Mouse (Mus musculus): ENCODE measurements around the gene Hoxa9. TPM values are rescaled to one million over a fixed set of nuclear protein-coding genes. Genes with fewer than 3 reads are reported as not detected.

The Hoxa9 gene
- total RNA-seq (2023), result 1 to 10 TPM in 1 of 2 experiments, under 1 TPM in 1; 0.31 to 1.1 TPM

DNA sequence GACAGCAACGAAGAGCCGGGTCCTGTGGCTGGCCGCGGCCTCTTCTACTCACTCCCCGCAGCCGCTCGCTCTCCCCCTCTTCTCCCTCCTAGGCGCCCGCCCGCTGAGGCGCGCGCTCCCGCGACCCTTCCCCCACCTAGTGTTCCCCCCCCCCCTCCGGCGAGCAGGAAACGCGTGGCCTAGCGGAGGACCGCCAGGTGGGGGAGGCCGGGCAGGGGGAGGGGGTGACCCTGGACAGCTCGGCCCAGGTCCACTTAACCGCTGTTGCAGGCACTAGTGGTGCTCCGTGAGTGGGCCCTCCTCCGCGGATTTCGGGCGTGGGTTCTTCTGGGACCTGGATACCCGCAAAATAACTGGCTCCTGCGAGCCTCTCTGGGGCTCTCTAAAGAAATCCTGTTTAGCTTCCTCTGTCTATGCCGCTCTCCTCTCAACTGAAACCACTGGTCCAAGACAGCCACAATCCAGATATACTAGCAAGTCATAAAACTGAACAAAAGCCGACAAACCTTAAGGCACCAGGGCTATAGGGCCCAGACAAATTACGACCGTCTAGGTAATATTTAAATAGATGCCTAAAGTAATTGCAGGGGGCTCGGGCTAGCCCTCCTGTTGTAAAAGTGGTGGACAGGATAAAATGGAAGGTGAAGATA is at the start of gene Hoxa9:
Hoxa9 (minus strand) TSS at position 574 of the 650 bp plus-strand sequence.

DNA sequence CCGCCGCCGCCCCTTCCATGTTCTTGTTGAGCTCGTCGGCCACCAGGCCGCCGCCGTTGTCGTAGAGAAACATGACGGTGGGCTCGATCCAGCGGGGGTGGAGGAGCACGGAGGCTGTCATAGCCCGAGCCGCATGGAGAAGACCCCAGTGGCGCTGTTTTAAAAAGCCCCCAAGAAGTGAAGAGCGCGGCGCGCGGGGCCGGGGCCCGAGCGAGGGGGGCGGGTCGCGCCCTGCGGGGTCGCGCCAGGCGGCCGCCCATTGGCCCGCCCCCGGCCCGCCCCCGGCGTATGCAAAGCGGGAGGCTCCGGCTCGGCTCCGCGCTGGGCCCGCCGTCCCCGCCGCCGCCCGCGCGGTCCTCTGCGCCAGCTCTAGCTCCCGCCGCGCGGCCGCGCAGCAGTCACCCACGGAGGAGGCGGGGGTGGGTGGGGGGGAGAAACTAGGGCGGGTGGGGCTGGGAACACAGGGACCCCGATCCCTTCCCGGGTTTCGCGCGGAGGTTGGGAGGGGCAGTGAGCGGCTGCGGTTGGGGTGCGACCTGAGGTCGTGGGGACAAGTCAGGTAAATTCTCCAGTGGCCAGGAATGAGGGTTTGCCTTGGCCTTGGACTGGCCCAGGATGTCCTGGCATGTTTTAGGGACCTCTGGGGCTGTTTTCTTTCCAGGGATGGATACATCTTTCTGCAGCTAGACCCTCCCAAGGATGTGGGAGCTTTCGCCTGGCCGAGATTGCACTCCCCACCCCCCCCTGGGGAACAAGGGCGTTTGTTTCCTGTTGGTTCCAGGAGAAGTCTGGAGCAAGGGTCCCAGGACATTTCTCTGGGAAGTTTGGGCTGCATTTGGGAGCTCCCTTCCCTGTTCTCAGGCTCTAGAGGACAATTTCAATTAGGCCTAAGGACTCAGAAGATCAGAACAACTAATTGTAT is 30.0 kb upstream of the Hoxa9 start, which contains the start of gene Hoxa13:
Hoxa13 (minus strand) TSS at position 227 of the 922 bp plus-strand sequence.

DNA sequence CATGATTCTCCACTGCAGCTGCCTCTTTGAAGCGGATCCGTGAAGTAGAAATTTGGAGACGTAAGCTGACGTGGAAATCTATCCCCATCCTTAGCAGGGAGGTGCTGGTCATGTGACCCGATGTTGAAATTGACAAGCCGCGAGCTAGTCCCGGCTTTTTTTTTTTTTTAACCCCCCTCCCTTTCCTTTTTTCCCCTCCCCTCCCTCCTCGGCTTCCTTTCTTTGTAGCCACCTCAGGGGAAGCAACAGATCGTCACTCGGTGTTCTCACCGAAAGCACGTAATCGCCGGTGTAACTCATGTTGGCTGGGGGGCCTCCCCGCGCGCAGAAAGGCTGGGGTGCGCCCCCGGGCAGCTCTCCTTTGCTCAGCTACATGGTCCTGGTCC is 14.9 kb upstream of the Hoxa9 start, which contains the start of gene Hoxa11:
Hoxa11 (minus strand) TSS at position 54 of the 386 bp plus-strand sequence.

DNA sequence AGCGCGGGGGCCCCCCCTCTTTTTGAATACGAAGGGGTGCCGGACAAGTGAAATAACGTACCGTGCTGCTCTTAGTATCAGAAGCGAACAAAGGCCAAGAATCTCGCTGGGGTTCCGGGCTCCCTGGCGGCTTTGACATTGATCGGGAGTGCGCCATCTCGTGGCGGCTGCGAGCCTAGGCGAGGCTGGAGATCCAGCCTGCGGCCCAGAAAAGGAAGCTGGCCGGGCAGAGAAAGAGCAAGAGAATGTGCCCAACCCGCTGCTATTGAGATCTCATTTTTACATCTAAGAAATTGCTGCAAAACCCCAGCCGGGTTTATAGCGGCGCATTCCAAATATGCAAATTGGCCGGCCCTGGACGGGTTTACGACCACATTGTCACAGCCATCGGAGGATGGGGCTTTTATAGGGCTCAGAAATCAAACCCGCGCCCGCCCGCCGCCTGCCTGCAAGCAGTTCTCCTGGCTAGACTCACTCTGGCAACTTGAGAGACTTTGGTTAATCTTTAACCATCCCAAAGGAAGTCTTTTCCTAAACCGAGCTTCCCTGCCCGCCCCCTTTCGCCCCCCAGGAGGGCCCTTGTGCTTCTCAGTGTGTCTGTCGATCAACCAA is 9.6 kb upstream of the Hoxa9 start, which contains the start of gene Hoxa10:
Hoxa10 (minus strand) TSS at position 466 of the 612 bp plus-strand sequence.

DNA sequence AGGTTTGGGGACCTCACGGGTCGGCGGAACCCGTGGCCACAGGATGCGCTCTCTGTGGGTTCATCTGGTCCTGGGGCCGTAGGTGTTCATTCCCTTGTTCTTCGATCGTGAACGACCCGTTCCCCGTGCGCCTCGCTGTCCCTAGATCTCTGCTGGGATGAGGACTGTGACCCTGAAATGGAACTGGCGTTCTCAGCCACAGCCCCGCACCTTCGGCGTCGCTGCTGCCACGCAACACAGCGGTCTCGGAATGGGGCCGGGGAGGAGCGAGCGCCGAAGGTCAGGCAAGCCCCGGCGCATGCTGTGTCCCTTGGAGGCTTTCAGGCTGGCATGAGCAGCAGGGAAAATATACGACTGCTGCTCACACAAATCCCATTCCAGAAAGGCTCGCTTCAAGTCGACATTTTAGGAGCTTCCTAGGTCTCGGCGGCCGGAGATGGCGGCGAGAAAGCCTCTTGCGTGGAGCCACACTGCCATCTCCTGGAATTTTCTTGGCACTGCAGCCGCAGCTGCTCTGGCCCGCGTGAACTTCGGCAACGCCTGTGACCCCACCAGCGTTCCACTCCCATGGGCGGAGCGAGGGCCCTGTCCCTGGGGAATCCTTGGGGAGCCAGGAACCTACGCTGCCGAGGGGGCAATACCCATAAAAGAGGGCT is 9.4 kb downstream of the Hoxa9 start, which contains the start of gene Hoxa7:
Hoxa7 (minus strand) TSS at position 518 of the 656 bp plus-strand sequence.

DNA sequence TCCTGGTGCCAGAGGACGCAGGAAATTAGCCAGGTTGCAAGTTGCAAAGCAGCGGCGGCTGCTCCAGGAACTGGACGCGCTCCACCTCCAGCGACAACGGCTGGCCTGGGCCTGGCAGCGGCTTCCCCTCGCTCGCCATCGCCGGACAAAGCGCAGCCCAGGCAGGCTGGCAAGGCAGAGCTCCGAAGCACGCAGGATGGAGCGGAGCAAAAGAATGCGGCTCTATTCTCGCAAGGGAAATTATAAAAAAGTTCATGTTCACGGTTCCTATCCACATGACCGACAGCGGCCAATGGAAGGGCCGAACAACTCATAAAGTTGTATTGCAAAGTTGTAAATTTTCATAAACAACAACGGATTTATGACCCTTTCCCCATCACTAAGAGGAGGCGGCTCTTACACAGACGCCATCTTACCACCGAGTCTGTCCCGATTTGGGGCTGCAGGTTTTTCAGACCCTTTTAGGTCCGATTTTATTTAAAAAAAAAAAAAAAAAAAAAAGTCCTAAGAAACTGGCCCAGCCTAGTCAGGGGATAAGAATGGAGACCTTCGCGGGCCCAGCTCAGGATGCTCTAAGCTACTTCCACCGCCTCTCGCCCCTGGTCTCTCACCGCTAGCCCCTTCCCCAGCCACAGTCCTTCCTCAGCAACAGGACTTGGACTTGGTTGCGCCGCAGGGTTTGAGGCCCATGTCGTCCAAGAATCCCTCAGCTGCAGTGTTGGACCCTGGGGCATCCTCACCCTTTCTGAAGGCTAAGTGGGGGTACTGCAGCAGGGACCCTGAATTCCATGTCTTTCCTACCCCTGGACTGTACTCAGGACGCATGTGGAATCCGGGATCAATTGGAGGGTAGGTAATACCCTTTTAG is 17.5 kb downstream of the Hoxa9 start, which contains the start of the genes Hoxa3 and Gm28308:
Hoxa3 (minus strand) TSS at position 218 of the 868 bp plus-strand sequence.
Gm28308 (minus strand) TSS at position 221 of the 868 bp plus-strand sequence.

DNA sequence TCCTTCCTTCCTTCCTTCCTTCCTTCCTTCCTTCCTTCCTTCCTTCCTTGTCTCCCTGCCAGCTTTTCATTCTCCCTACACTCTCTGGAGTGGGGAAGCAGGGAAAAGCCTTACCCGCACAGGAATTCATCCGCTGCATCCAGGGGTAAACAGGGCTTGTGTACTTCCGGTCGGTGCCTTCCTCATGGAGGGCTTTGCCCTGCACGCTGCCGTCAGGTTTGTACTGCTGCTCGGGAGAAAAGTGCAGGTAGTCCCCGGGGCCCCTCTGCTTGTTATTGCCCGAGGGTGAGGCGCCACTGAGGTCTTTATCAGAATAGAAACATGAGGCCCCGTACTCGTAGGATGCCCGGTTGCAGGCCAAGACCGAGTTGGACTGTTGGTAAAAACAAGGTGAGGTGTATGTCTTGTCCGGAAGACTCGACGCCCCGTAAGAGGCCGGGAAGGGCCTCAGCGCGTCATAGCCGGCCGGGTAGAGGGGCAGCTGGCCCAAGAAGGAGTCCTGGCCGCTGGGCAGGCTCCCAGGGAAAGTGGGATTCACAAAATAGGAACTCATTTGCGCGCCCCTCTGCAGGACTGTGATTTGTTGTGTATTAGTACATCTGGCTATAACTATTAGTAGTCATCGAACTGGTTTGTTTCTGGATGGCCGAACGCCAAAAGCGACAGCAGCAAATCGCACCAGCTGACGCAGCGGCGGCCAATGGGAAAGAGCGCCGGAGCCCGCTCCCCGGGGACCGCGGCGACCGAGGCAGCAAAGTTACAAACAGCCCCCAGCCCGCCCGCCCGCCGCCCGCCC is 22.6 kb downstream of the Hoxa9 start, which contains the start of gene Hoxa6:
Hoxa6 (minus strand) TSS at position 651 of the 796 bp plus-strand sequence.

GRCm38 (mm10) chr6:52204050-52204752 is 26.7 kb downstream of the Hoxa9 start, which contains the start of gene Hoxa5:
Gene Hoxa5, minus strand, starts transcription at chr6:52204587.

GRCm38 (mm10) chr6:52190906-52191810 is 39.7 kb downstream of the Hoxa9 start, which contains the start of gene Hoxa4:
Gene Hoxa4, minus strand, starts transcription at chr6:52191753.

GRCm38 (mm10) chr6:52177061-52177735 is 53.7 kb downstream of the Hoxa9 start, which contains the start of gene 5730596B20Rik:
Gene 5730596B20Rik, plus strand, starts transcription at chr6:52177498.

Other genes starting within 250 kb of the Hoxa9 start
- 100 to 1,000 TPM; 187 to 226 TPM for gene Skap2, start 218.5 kb downstream of the Hoxa9 start, total RNA-seq (2023)
- gene Hoxa1, start 72.8 kb downstream of the Hoxa9 start, total RNA-seq (2023), result not detected
- not detected for gene Hoxa2, start 66.3 kb downstream of the Hoxa9 start, total RNA-seq (2023)
- gene 5730596B20Rik, start 53.6 kb downstream of the Hoxa9 start, total RNA-seq (2023), result not detected
- under 1 TPM in 1 of 2 experiments, not detected in 1; 0.24 TPM for gene Hoxa4, start 39.3 kb downstream of the Hoxa9 start, total RNA-seq (2023)
- gene Hoxa5, start 26.5 kb downstream of the Hoxa9 start, total RNA-seq (2023), result not detected
- gene Hoxa6, start 22.4 kb downstream of the Hoxa9 start, total RNA-seq (2023), result not detected
- under 1 TPM in 1 of 2 experiments, not detected in 1; 0.46 TPM for gene Hoxa3, start 17.8 kb downstream of the Hoxa9 start, total RNA-seq (2023)
- not detected for gene Gm28308, start 17.8 kb downstream of the Hoxa9 start, total RNA-seq (2023)
- gene Hoxa7, start 9.2 kb downstream of the Hoxa9 start, total RNA-seq (2023), result under 1 TPM in 1 of 2 experiments, not detected in 1; 0.90 TPM
- gene Hoxa10, start 9.8 kb upstream of the Hoxa9 start, total RNA-seq (2023), result under 1 TPM in 1 of 2 experiments, not detected in 1; 0.15 TPM
- gene Hoxa11, start 14.7 kb upstream of the Hoxa9 start, total RNA-seq (2023), result not detected
- gene Hoxa13, start 29.8 kb upstream of the Hoxa9 start, total RNA-seq (2023), result not detected
- gene Evx1, start 82.4 kb upstream of the Hoxa9 start, total RNA-seq (2023), result not detected